Mouse (Mus musculus) midbrain, embryonic 14.5 days (tissue): ENCODE data around the gene Nsun7. TPM values are rescaled to one million over a fixed set of nuclear protein-coding genes. Genes with fewer than 3 reads are reported as not detected.

Experiments
- ATAC-seq: fragments of 200-750 bp; cut with Nextera tagmentation; 2 replicates; pipeline ENCODE4 v1.8.0; 2017; ENCODE audit warnings: moderate number of reproducible peaks, moderate library complexity; ENCODE audit not compliant: low FRiP score, low TSS enrichment
- DNase-seq: peaks from one replicate; pipeline ENCODE4 v3.0.0-alpha.2; 2015
- H3K27ac ChIP-seq: fragments of 300-500 bp; sonication (generic); replicated peaks from 2 replicates; pipeline ENCODE4 v1.5.1; 2014; ENCODE audit warnings: mild to moderate bottlenecking, low read depth, low read length, moderate library complexity
- H3K27me3 ChIP-seq: fragments of 300-500 bp; sonication (generic); 2 replicates; pipeline ENCODE4 v1.6.1; 2014; ENCODE audit warnings: low read length, control low read depth, mixed read lengths; ENCODE audit not compliant: control insufficient read depth, insufficient read depth
- H3K36me3 ChIP-seq: fragments of 300-500 bp; sonication (generic); 2 replicates; pipeline ENCODE4 v1.6.1; 2014; ENCODE audit warnings: low read length, control low read depth; ENCODE audit not compliant: control insufficient read depth, insufficient read depth
- H3K4me1 ChIP-seq: fragments of 300-500 bp; sonication (generic); 2 replicates; pipeline ENCODE4 v1.6.1; 2014; ENCODE audit warnings: mild to moderate bottlenecking, antibody characterized with exemption, low read length, control low read depth; ENCODE audit not compliant: control insufficient read depth, insufficient read depth
- H3K4me2 ChIP-seq: fragments of 300-500 bp; sonication (generic); 2 replicates; pipeline ENCODE4 v1.6.1; 2014; ENCODE audit warnings: mild to moderate bottlenecking, low read length, moderate library complexity
- H3K4me3 ChIP-seq: fragments of 300-500 bp; sonication (generic); replicated peaks from 2 replicates; pipeline ENCODE4 v1.5.1; 2014; ENCODE audit warnings: low read depth, low read length
- H3K9ac ChIP-seq: fragments of 300-500 bp; sonication (generic); replicated peaks from 2 replicates; pipeline ENCODE4 v1.6.1; 2014; ENCODE audit warnings: mild to moderate bottlenecking, low read length, moderate library complexity
- H3K9me3 ChIP-seq: fragments of 300-500 bp; sonication (generic); 2 replicates; pipeline ENCODE4 v1.6.1; 2016; ENCODE audit warnings: low read length, control low read depth, mixed read lengths; ENCODE audit not compliant: control insufficient read depth
- WGBS: fragments of 180-500 bp; shearing (Covaris S2); extraction: QIAGEN DNeasy Blood & Tissue Kit; methylation state at CpG from one replicate; pipeline ENCODE4 v1.1.7; 2014; 5-methylcytosine and 5-hydroxymethylcytosine counted together
- polyA plus RNA-seq: library from polyadenylated mRNA; unstranded; fragments of >200 nt; fragmentation: Nextera tagmentation; extraction: Ambion mirVana; gene quantifications from 2 replicates; pipeline ENCODE4 v1.2.1, GENCODE M21; 2014

Nsun7 gene
- polyA plus RNA-seq, 1 experiment from 2014 or later = 1.7 TPM

DNA sequence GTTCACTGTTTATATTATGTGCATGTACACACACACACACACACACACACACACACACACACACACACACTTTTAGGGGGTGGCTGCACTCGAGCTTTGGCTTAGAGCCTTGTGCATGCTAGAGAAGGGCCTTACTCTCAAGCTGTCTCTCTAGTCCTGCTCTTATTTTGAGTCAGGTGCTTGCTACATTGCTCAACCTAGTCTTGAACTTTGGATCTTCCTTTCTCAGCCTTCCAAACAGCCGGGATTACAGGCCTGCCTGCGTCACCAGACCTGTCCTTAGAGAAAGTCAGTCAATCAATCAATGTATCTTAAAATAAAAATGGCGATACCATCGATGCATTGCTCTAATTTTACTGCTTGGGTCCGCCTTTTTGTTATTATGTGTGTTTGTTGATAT lies 71.1 kb downstream of the Nsun7 start:
- Histone ChIP-seq H3K27me3 (no peaks in the 10 kb centered on the region), H3K9ac (no peak overlapping the region), H3K4me2 (no peak overlapping the region), H3K4me3 (no peak overlapping the region), H3K4me1 (peaks cover 19% of the 10 kb centered on the region), H3K36me3 (0 out of 2 replicates have a peak, but pooled peaks cover 4% of the 10 kb centered on the region), H3K9me3 (no peaks in the 10 kb centered on the region), H3K27ac (no peak overlapping the region)
- DNase-seq (no peak), ATAC-seq (no peak)
- 94% methylated on average over 6 of the region's 6 CpGs for WGBS

GRCm38 (mm10) chr5:66337025-66337968 lies 77.6 kb downstream of the Nsun7 start:
- 3% methylated on average over 38 of the region's 38 CpGs for WGBS
- peak; percentile 82 for ATAC-seq
- Histone ChIP-seq H3K9me3 (no peaks in the 10 kb centered on the region), H3K36me3 (no peaks in the 10 kb centered on the region), H3K27ac (peak overlapping the region; percentile 84), H3K4me3 (peak overlapping the region; percentile 57), H3K4me1 (peaks cover 46% of the 10 kb centered on the region), H3K4me2 (peak overlapping the region; percentile 93), H3K9ac (peak overlapping the region; percentile 71), H3K27me3 (no peaks in the 10 kb centered on the region)
- peak; percentile 81 for DNase-seq

- DNase-seq (peak; percentile 78), ATAC-seq (peak; percentile 55)
- H3K9ac ChIP-seq = peak overlapping the region; percentile 71
- H3K27me3 ChIP-seq = no peaks in the 10 kb centered on the region
- H3K4me3 ChIP-seq = peak overlapping the region; percentile 57
- 18% methylated on average over 6 of the region's 6 CpGs for WGBS
- peak overlapping the region; percentile 84 for H3K27ac ChIP-seq
- peaks cover 46% of the 10 kb centered on the region for H3K4me1 ChIP-seq
- peak overlapping the region; percentile 93 for H3K4me2 ChIP-seq
- no peaks in the 10 kb centered on the region for H3K36me3 ChIP-seq
- H3K9me3 ChIP-seq = no peaks in the 10 kb centered on the region
These were observed 78.3 kb downstream of the Nsun7 start for GRCm38 (mm10) chr5:66337969-66338345.

- Histone ChIP-seq H3K4me3 (no peak overlapping the region), H3K27me3 (no peaks in the 10 kb centered on the region), H3K9ac (no peak overlapping the region), H3K9me3 (no peaks in the 10 kb centered on the region), H3K27ac (no peak overlapping the region), H3K4me1 (peaks cover 46% of the 10 kb centered on the region), H3K4me2 (peak overlapping the region; percentile 93), H3K36me3 (no peaks in the 10 kb centered on the region)
- WGBS = 34% methylated on average over 7 of the region's 7 CpGs
- no peak for ATAC-seq
- peak; percentile 68 for DNase-seq
These were observed 78.9 kb downstream of the Nsun7 start for GRCm38 (mm10) chr5:66338583-66338982.

DNA sequence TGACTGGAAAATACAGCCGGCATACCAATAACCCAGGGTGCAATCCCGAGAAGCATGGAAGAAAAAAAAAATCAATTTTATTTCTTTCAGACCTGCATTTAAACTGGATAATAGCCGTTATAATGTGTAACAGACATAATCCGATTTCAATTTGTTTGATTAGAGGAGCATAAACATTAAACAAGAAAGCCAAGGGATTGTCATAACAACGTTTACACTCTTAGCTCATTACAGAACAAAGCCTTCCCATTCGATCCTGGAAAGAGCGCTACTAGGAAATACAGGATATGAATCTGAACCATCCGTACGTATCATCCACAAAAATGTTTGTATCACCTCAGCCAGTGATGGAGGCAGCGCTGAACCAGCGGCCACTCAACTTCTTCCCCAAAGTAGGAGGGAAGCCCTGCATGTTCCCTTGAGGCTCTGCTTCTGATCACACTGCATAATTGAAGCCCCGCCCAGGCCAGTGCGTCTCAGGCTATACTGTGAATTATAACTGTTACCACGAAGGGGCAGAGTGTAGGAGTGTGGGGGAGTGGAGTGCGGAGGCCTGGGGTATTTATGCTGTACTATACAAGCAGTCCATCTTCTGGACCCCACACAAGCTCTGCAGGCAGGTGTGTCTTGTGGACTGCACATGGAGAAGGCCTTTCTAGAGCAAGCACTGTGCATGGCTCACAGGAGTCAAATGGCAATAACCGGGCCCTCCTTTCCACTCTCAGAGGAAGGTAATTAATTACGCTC lies 80.8 kb downstream of the Nsun7 start:
- Histone ChIP-seq H3K27ac (peak overlapping the region; percentile 74), H3K4me3 (no peak overlapping the region), H3K9me3 (no peaks in the 10 kb centered on the region), H3K4me1 (peaks cover 46% of the 10 kb centered on the region), H3K36me3 (no peaks in the 10 kb centered on the region), H3K4me2 (no peak overlapping the region), H3K9ac (peak overlapping the region; percentile 23; the same call in 1 of the 2 replicates), H3K27me3 (no peaks in the 10 kb centered on the region)
- peak; percentile 62 for DNase-seq
- WGBS = 56% methylated on average over 17 of the region's 17 CpGs
- 0 out of 2 replicates have a peak, but pooled peaks have one; percentile 18 for ATAC-seq

GRCm38 (mm10) chr5:66341848-66342247 lies 82.2 kb downstream of the Nsun7 start:
- H3K36me3 ChIP-seq = no peaks in the 10 kb centered on the region
- DNase-seq = no peak
- H3K4me2 ChIP-seq = no peak overlapping the region
- no peak overlapping the region for H3K27ac ChIP-seq
- no peak overlapping the region for H3K9ac ChIP-seq
- WGBS = 46% methylated on average over 10 of the region's 10 CpGs
- H3K4me3 ChIP-seq = no peak overlapping the region
- ATAC-seq = no peak
- no peaks in the 10 kb centered on the region for H3K9me3 ChIP-seq
- H3K27me3 ChIP-seq = no peaks in the 10 kb centered on the region
- H3K4me1 ChIP-seq = peaks cover 42% of the 10 kb centered on the region

GRCm38 (mm10) chr5:66342285-66342684 lies 82.6 kb downstream of the Nsun7 start:
- WGBS = 68% methylated on average over 9 of the region's 9 CpGs
- Histone ChIP-seq H3K4me1 (peaks cover 38% of the 10 kb centered on the region), H3K4me2 (no peak overlapping the region), H3K27me3 (no peaks in the 10 kb centered on the region), H3K36me3 (no peaks in the 10 kb centered on the region), H3K27ac (no peak overlapping the region), H3K9ac (no peak overlapping the region), H3K9me3 (no peaks in the 10 kb centered on the region), H3K4me3 (no peak overlapping the region)
- no peak for ATAC-seq
- no peak for DNase-seq

DNA sequence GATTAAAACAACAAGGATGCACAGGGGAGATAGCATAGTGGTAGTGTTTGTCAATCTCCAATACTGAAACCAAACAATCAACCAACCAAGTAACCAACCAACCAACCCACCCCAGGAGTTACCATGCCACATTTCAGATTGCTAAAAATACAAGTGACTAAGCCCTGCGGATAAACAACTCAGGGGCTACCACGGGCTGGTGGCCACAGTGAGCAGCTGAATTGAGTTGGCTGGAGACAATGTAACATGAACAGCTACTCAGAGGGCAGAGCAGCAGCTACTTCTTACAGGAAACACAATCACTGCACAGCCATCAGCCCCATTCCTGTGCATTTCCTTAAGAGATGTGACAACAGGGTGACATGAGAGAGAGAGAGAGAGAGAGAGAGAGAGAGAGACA lies 84.5 kb downstream of the Nsun7 start:
- DNase-seq (no peak), ATAC-seq (no peak)
- no peaks in the 10 kb centered on the region for H3K36me3 ChIP-seq
- H3K4me2 ChIP-seq = no peak overlapping the region
- 48% methylated on average over 2 of the region's 2 CpGs for WGBS
- H3K9me3 ChIP-seq = no peaks in the 10 kb centered on the region
- H3K9ac ChIP-seq = no peak overlapping the region
- H3K27ac ChIP-seq = no peak overlapping the region
- H3K4me3 ChIP-seq = no peak overlapping the region
- H3K4me1 ChIP-seq = peaks cover 20% of the 10 kb centered on the region
- H3K27me3 ChIP-seq = no peaks in the 10 kb centered on the region
